In genomic region chr16:78198642-78199121, GRCm38 (mm10) we compare ENCODE assay signal across 9 mouse cellular contexts.
DNase-seq lines count a peak whose midpoint lies in the region; ATAC-seq and TF ChIP-seq lines count a peak whose summit lies in the region.
"Had no signal": no experiment of that assay in that cellular context is flagged by ENCODE, and none has a peak within 500 bp of the region (broad histone marks: within the 10 kb centered on the region; RNA-seq: fewer than 3 reads in every experiment).

No protein-coding gene starts in this region.

- H3K27me3 ChIP-seq in G1E (ENCODE audit: insufficient read depth, low read length): no peaks in the 10 kb centered on the region
- H3K27me3 ChIP-seq: liver, embryonic 15.5 days had no signal

- H3K36me3 ChIP-seq in G1E (replicated peaks): no peaks in the 10 kb centered on the region
- H3K36me3 ChIP-seq: liver, embryonic 15.5 days had no signal

- DNase-seq in G1E (ENCODE audit: low spot score): no peak
- peak; percentile 5 for DNase-seq in cerebellum, adult 11-12 months
- DNase-seq in frontal cortex, adult 2 months (ENCODE audit: extremely low spot score in 1 of 2, low spot score in 1 of 2): peak; percentile 29 to 90
- peak; percentile 84 to 93 for DNase-seq in layer of hippocampus, postnatal 25 days (ENCODE audit: extremely low spot score in 1 of 2, low spot score in 1 of 2)
- peak; percentile 72 to 87 for DNase-seq in lung, postnatal 4 days
- peak; percentile 78 for DNase-seq in retina, postnatal 1 day
- peak; percentile 89 for DNase-seq in thymus, postnatal 4 days

- peaks cover 8% of the 10 kb centered on the region; the same call in 1 of the 2 replicates for H3K9me3 ChIP-seq in G1E (replicated peaks)
- H3K9me3 ChIP-seq: liver, embryonic 15.5 days had no signal

- peak; percentile 45 for TF ChIP-seq CTCF in G1E (IDR thresholded peaks at IDR 0.05; ENCODE audit: low read depth, low read length)

- H3K4me3 ChIP-seq in G1E (ENCODE audit: low read depth, low read length): no peak overlapping the region
- H3K4me3 ChIP-seq: liver, embryonic 15.5 days had no signal

- no peaks in the 10 kb centered on the region for H3K4me1 ChIP-seq in G1E (ENCODE audit: insufficient read depth, low read depth, low read length)
- H3K4me1 ChIP-seq: liver, embryonic 15.5 days had no signal

- ATAC-seq in G1E (ENCODE audit: extremely low read depth, insufficient number of reproducible peaks, low FRiP score, poor library complexity, severe bottlenecking): no peak
- peak; percentile 69 for ATAC-seq in hematopoietic stem cell, adult 5-6 weeks (replicated peaks in 1 of 2; ENCODE audit: insufficient read depth in 1 of 2, low FRiP score in 2 of 2, low TSS enrichment in 1 of 2, low read depth in 1 of 2, poor library complexity in 2 of 2, severe bottlenecking in 2 of 2)
